Mouse (Mus musculus) left cerebral cortex, adult 18-20 months (tissue): ENCODE results near the gene Capn11. TPM values are rescaled to one million over a fixed set of nuclear protein-coding genes. Genes with fewer than 3 reads are reported as not detected.

Experiments
- DNase-seq, 2 experiments: peaks; one replicate each; pipeline ENCODE4 v3.0.0; 2021 to 2022; ENCODE audit warnings: low spot score in 2 of 2, mixed read lengths in 1 of 2
- total RNA-seq, 2 experiments: library from RNA; stranded (reverse); gene quantifications; 2 replicates each; pipeline ENCODE4 v1.2.3; 2021

Capn11 gene
- total RNA-seq, 2 experiments from 2014 or later = 0.33 to 0.91 TPM

- no peak for DNase-seq
Measured at GRCm38 (mm10) chr17:45600267-45600666, 58.9 kb downstream of the Capn11 start.

- no peak for DNase-seq
Measured at GRCm38 (mm10) chr17:45599446-45600242, 59.5 kb downstream of the Capn11 start, which contains the start of gene Slc29a1. Slc29a1 (minus strand) TSS chr17:45599606.

- no peak for DNase-seq
Measured at GRCm38 (mm10) chr17:45598891-45599290, 60.2 kb downstream of the Capn11 start.

- DNase-seq = no peak
Measured at GRCm38 (mm10) chr17:45598376-45598775, 60.7 kb downstream of the Capn11 start.

- DNase-seq = no peak
Measured at GRCm38 (mm10) chr17:45597787-45598186, 61.3 kb downstream of the Capn11 start.

GRCm38 (mm10) chr17:45596631-45597396 lies 62.3 kb downstream of the Capn11 start:
- peak; percentile 53 to 69 for DNase-seq

GRCm38 (mm10) chr17:45595736-45596390 lies 63.3 kb downstream of the Capn11 start:
- DNase-seq = no peak

- peak in 1 of 2 experiments; percentile 44 for DNase-seq
Measured at GRCm38 (mm10) chr17:45594881-45595735, 64.0 kb downstream of the Capn11 start.

- DNase-seq = no peak
Measured at GRCm38 (mm10) chr17:45594195-45594594, 64.9 kb downstream of the Capn11 start.

- no peak for DNase-seq
Measured at GRCm38 (mm10) chr17:45593479-45593878, 65.6 kb downstream of the Capn11 start.

GRCm38 (mm10) chr17:45592606-45593431 lies 66.3 kb downstream of the Capn11 start:
- no peak for DNase-seq

GRCm38 (mm10) chr17:45591701-45592605 lies 67.2 kb downstream of the Capn11 start:
- DNase-seq = no peak

GRCm38 (mm10) chr17:45590410-45590809 lies 68.7 kb downstream of the Capn11 start:
- DNase-seq = no peak

GRCm38 (mm10) chr17:45589844-45590243 lies 69.3 kb downstream of the Capn11 start:
- DNase-seq = no peak

- DNase-seq = no peak
Measured at GRCm38 (mm10) chr17:45589236-45589635, 69.9 kb downstream of the Capn11 start.

- no peak for DNase-seq
Measured at GRCm38 (mm10) chr17:45588370-45588769, 70.8 kb downstream of the Capn11 start.

- DNase-seq = no peak
Measured at GRCm38 (mm10) chr17:45586449-45586837, 72.7 kb downstream of the Capn11 start.

- DNase-seq = no peak
Measured at GRCm38 (mm10) chr17:45585725-45586448, 73.2 kb downstream of the Capn11 start.
